Mouse (Mus musculus): ENCODE results near the gene Tmem265.

Tmem265 gene

GRCm38 (mm10) chr7:127561340-127561858, at the start of gene Tmem265:
Gene Tmem265, plus strand, starts transcription at chr7:127561390.
- DNase-seq (ENCODE audit: inconsistent ontology term) = no peak

- DNase-seq (ENCODE audit: inconsistent ontology term) = peak; percentile 96
Observed at GRCm38 (mm10) chr7:127511808-127512230, 49.4 kb upstream of the Tmem265 start, which contains the start of gene Srcap. Gene Srcap, plus strand, starts transcription at chr7:127511983.

GRCm38 (mm10) chr7:127512231-127513015, 48.8 kb upstream of the Tmem265 start:
- peak; percentile 95 for DNase-seq (ENCODE audit: inconsistent ontology term)

- DNase-seq (ENCODE audit: inconsistent ontology term) = no peak
Observed at GRCm38 (mm10) chr7:127513016-127513390, 48.2 kb upstream of the Tmem265 start.

GRCm38 (mm10) chr7:127513781-127514180, 47.4 kb upstream of the Tmem265 start:
- DNase-seq (ENCODE audit: inconsistent ontology term) = no peak

- no peak for DNase-seq (ENCODE audit: inconsistent ontology term)
Observed at GRCm38 (mm10) chr7:127515846-127516245, 45.3 kb upstream of the Tmem265 start.

GRCm38 (mm10) chr7:127516344-127516743, 44.8 kb upstream of the Tmem265 start:
- DNase-seq (ENCODE audit: inconsistent ontology term) = no peak

GRCm38 (mm10) chr7:127519284-127519683, 41.9 kb upstream of the Tmem265 start, which contains the start of gene Gm42715:
Gene Gm42715, plus strand, starts transcription at chr7:127519584.
- no peak for DNase-seq (ENCODE audit: inconsistent ontology term)

GRCm38 (mm10) chr7:127541671-127542070, 19.5 kb upstream of the Tmem265 start:
- no peak for DNase-seq (ENCODE audit: inconsistent ontology term)

GRCm38 (mm10) chr7:127549116-127549835, 11.9 kb upstream of the Tmem265 start:
- peak; percentile 75 for DNase-seq (ENCODE audit: inconsistent ontology term)

- DNase-seq (ENCODE audit: inconsistent ontology term) = no peak
Observed at GRCm38 (mm10) chr7:127551558-127551957, 9.6 kb upstream of the Tmem265 start.

- no peak for DNase-seq (ENCODE audit: inconsistent ontology term)
Observed at GRCm38 (mm10) chr7:127560580-127560979, 610 bp upstream of the Tmem265 start.

- DNase-seq (ENCODE audit: inconsistent ontology term) = peak; percentile 70
Observed at GRCm38 (mm10) chr7:127564381-127565150, 3.4 kb downstream of the Tmem265 start.

GRCm38 (mm10) chr7:127572895-127573471, 11.8 kb downstream of the Tmem265 start, which contains the start of gene Phkg2:
Gene Phkg2, plus strand, starts transcription at chr7:127573340.
- DNase-seq (ENCODE audit: inconsistent ontology term) = peak; percentile 95

GRCm38 (mm10) chr7:127573503-127574008, 12.4 kb downstream of the Tmem265 start:
- no peak for DNase-seq (ENCODE audit: inconsistent ontology term)

- DNase-seq (ENCODE audit: inconsistent ontology term) = no peak
Observed at GRCm38 (mm10) chr7:127574115-127574514, 12.9 kb downstream of the Tmem265 start.

- DNase-seq (ENCODE audit: inconsistent ontology term) = no peak
Observed at GRCm38 (mm10) chr7:127583260-127583659, 22.1 kb downstream of the Tmem265 start.

GRCm38 (mm10) chr7:127585031-127585430, 23.8 kb downstream of the Tmem265 start:
- DNase-seq (ENCODE audit: inconsistent ontology term) = no peak

GRCm38 (mm10) chr7:127586149-127586548, 25.0 kb downstream of the Tmem265 start:
- no peak for DNase-seq (ENCODE audit: inconsistent ontology term)

GRCm38 (mm10) chr7:127587196-127587595, 26.0 kb downstream of the Tmem265 start:
- no peak for DNase-seq (ENCODE audit: inconsistent ontology term)

Data from Muller cell, postnatal 12 days (primary cell).